Mouse (Mus musculus) embryonic facial prominence, embryonic 11.5 days (tissue): ENCODE measurements around the gene Smad6. TPM values are rescaled to one million over a fixed set of nuclear protein-coding genes. Genes with fewer than 3 reads are reported as not detected.

Source experiments
- ATAC-seq: fragments of 200-750 bp; cut with Nextera tagmentation; replicated peaks from 2 replicates; pipeline ENCODE4 v1.8.0; 2017; ENCODE audit warnings: low read depth; ENCODE audit not compliant: insufficient number of reproducible peaks, low FRiP score, low TSS enrichment
- DNase-seq: peaks from one replicate; pipeline ENCODE4 v3.0.0-alpha.2; 2015; ENCODE audit warnings: low spot score
- H3K27ac ChIP-seq: fragments of 300-500 bp; sonication (generic); replicated peaks from 2 replicates; pipeline ENCODE4 v1.5.1; 2014; ENCODE audit warnings: mild to moderate bottlenecking, low read depth, low read length, control low read depth
- H3K27me3 ChIP-seq: fragments of 300-500 bp; sonication (generic); 2 replicates; pipeline ENCODE4 v1.6.1; 2014; ENCODE audit warnings: mild to moderate bottlenecking, low read length, moderate library complexity, mixed read lengths; ENCODE audit not compliant: control insufficient read depth, insufficient read depth
- H3K36me3 ChIP-seq: fragments of 300-500 bp; sonication (generic); replicated peaks from 2 replicates; pipeline ENCODE4 v1.6.1; 2014; ENCODE audit warnings: low read depth, mild to moderate bottlenecking, low read length, moderate library complexity, mixed read lengths; ENCODE audit not compliant: control insufficient read depth, insufficient read depth
- H3K4me1 ChIP-seq: fragments of 300-500 bp; sonication (generic); 2 replicates; pipeline ENCODE4 v1.6.1; 2014; ENCODE audit warnings: low read length, mixed read lengths; ENCODE audit not compliant: control insufficient read depth, insufficient read depth
- H3K4me2 ChIP-seq: fragments of 300-500 bp; sonication (generic); 2 replicates; pipeline ENCODE4 v1.6.1; 2014; ENCODE audit warnings: low read depth, mild to moderate bottlenecking, control low read depth, low read length, moderate library complexity
- H3K4me3 ChIP-seq: fragments of 300-500 bp; sonication (generic); 2 replicates; pipeline ENCODE4 v1.5.1; 2014; ENCODE audit warnings: low read depth, low read length, control low read depth
- H3K9ac ChIP-seq: fragments of 300-500 bp; sonication (generic); replicated peaks from 2 replicates; pipeline ENCODE4 v1.6.1; 2014; ENCODE audit warnings: mild to moderate bottlenecking, control low read depth, low read length
- H3K9me3 ChIP-seq: fragments of 300-500 bp; sonication (generic); replicated peaks from 2 replicates; pipeline ENCODE4 v1.6.1; 2016; ENCODE audit warnings: mild to moderate bottlenecking, low read length, inconsistent platforms, mixed read lengths; ENCODE audit not compliant: control insufficient read depth
- WGBS: fragments of 180-500 bp; shearing (Covaris S2); extraction: QIAGEN DNeasy Blood & Tissue Kit; methylation state at CpG from one replicate; pipeline ENCODE4 v1.1.7; 2014; 5-methylcytosine and 5-hydroxymethylcytosine counted together
- polyA plus RNA-seq: library from polyadenylated mRNA; unstranded; fragments of >200 nt; fragmentation: Nextera tagmentation; extraction: Ambion mirVana; gene quantifications from 2 replicates; pipeline ENCODE4 v1.2.1, GENCODE M21; 2014

The Smad6 gene
- polyA plus RNA-seq, 1 experiment from 2014 or later = 9.3 TPM

GRCm38 (mm10) chr9:64002981-64003380 lies 18.9 kb downstream of the Smad6 start:
- H3K27ac ChIP-seq = no peak overlapping the region
- H3K9ac ChIP-seq = no peak overlapping the region
- peaks cover 5% of the 10 kb centered on the region for H3K36me3 ChIP-seq
- whole genome bisulfite sequencing = 76% methylated on average over 7 of the region's 7 CpGs
- ATAC-seq (no peak), DNase-seq (no peak)
- H3K4me3 ChIP-seq = no peak overlapping the region
- H3K27me3 ChIP-seq = no peaks in the 10 kb centered on the region
- H3K9me3 ChIP-seq = no peaks in the 10 kb centered on the region
- H3K4me2 ChIP-seq = no peak overlapping the region
- H3K4me1 ChIP-seq = no peaks in the 10 kb centered on the region; the same call in 1 of the 2 replicates

GRCm38 (mm10) chr9:64001081-64001480 lies 20.8 kb downstream of the Smad6 start:
- Histone ChIP-seq H3K36me3 (peaks cover 2% of the 10 kb centered on the region), H3K4me1 (no peaks in the 10 kb centered on the region; the same call in 1 of the 2 replicates), H3K9ac (no peak overlapping the region), H3K4me3 (no peak overlapping the region), H3K4me2 (no peak overlapping the region), H3K9me3 (no peaks in the 10 kb centered on the region), H3K27ac (no peak overlapping the region), H3K27me3 (no peaks in the 10 kb centered on the region)
- 75% methylated on average over 7 of the region's 7 CpGs for WGBS
- ATAC-seq (no peak), DNase-seq (no peak)

DNA sequence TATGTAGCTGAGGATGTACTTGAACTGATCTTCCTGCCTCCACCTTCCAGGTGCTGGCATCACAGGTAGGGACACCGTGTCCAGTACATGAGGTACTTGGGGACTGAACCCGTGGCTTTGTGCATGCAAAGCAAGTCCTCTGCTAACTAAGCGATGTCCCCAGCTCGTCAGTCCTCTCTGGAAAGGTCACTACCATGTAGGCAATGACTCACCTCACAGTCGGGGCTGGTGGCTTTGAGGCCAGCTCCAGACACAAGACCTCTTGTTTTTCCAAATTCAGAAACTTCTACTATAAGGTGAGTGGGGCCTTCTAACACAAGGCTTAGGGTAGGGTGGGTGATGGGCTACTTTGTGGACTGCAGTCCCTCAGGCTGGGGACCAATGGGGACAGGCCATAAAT lies 21.8 kb downstream of the Smad6 start:
- Histone ChIP-seq H3K4me3 (no peak overlapping the region), H3K27ac (no peak overlapping the region), H3K9me3 (no peaks in the 10 kb centered on the region), H3K27me3 (no peaks in the 10 kb centered on the region), H3K4me2 (no peak overlapping the region), H3K9ac (no peak overlapping the region), H3K4me1 (no peaks in the 10 kb centered on the region; the same call in 1 of the 2 replicates), H3K36me3 (peaks cover 2% of the 10 kb centered on the region)
- WGBS = 84% methylated on average over 5 of the region's 5 CpGs
- DNase-seq (no peak), ATAC-seq (no peak)

DNA sequence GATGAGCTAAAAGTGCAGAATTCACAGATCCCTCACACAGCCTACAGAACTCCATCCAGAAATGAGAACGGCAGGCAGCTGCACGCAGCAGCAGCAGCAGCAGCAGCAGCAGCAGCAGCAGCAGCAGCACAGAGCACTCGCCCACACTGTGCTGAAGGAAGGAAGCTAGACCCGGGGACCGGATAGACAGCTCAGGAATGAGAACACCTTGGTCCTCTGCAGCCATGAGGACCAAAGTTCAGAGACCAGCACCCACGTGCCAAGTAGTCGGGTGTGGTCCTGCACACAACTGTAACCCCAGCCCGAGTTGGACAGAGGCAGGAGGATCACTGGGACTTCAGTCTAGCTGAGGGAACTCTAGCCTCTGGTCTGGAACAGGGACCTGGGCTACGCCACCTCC lies 22.7 kb downstream of the Smad6 start:
- Histone ChIP-seq H3K27ac (no peak overlapping the region), H3K4me1 (no peaks in the 10 kb centered on the region; the same call in 1 of the 2 replicates), H3K9me3 (no peaks in the 10 kb centered on the region), H3K27me3 (no peaks in the 10 kb centered on the region), H3K4me3 (no peak overlapping the region), H3K9ac (no peak overlapping the region), H3K36me3 (peaks cover 2% of the 10 kb centered on the region), H3K4me2 (no peak overlapping the region)
- no peak for DNase-seq
- WGBS = 83% methylated on average over 9 of the region's 9 CpGs
- ATAC-seq = no peak

DNA sequence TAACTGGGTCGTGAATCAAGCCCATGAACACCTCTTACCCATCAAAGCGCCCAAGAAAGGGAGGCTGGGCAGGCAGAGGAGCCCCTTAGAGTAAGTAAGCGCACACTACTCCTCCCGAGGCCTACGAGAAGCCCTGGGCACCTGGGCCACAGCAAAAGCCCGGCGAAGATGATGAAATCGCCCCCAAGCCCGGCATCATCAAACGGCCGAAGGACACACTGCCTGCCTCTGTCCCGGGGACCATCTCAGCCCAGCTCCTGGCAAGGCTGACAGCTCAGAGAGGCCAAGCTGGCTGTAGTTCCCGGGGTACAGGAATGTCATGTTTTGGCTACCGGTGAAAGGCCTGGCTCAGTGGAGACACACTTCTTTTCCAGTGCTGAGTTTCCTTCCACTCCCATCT lies 23.8 kb downstream of the Smad6 start:
- H3K36me3 ChIP-seq = peaks cover 2% of the 10 kb centered on the region
- no peak for DNase-seq
- no peak overlapping the region for H3K4me3 ChIP-seq
- no peak overlapping the region for H3K27ac ChIP-seq
- no peak for ATAC-seq
- H3K9me3 ChIP-seq = no peaks in the 10 kb centered on the region
- 79% methylated on average over 14 of the region's 14 CpGs for WGBS
- no peaks in the 10 kb centered on the region for H3K27me3 ChIP-seq
- no peak overlapping the region for H3K4me2 ChIP-seq
- H3K4me1 ChIP-seq = no peaks in the 10 kb centered on the region; the same call in 1 of the 2 replicates
- no peak overlapping the region for H3K9ac ChIP-seq

DNA sequence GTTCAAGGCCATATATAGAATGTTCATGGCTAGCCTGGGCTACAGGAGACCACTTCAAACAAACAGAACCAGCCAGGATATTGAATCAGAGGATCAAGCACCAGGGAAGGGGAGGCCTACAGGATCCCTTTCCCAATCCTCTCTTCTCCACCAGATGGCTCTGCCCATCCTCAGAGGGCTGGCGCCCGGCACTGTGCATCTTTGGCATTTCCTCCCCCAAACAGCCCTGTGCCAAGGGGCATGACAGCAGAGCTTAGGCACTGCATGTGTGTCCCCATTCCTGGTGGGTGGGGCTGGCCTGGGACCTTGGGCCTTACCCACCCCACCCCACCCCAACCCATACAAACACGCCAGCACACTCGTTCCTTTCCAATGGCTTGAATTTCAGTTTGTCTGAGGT lies 24.4 kb downstream of the Smad6 start:
- H3K9me3 ChIP-seq = no peaks in the 10 kb centered on the region
- H3K4me1 ChIP-seq = no peaks in the 10 kb centered on the region; the same call in 1 of the 2 replicates
- no peak overlapping the region for H3K4me2 ChIP-seq
- ATAC-seq (no peak), DNase-seq (no peak)
- no peak overlapping the region for H3K4me3 ChIP-seq
- peaks cover 2% of the 10 kb centered on the region for H3K36me3 ChIP-seq
- no peak overlapping the region for H3K9ac ChIP-seq
- H3K27ac ChIP-seq = no peak overlapping the region
- no peaks in the 10 kb centered on the region for H3K27me3 ChIP-seq
- WGBS = 79% methylated on average over 4 of the region's 4 CpGs

- 79% methylated on average over 5 of the region's 5 CpGs for WGBS
- Histone ChIP-seq H3K27ac (no peak overlapping the region), H3K4me3 (no peak overlapping the region), H3K9me3 (no peaks in the 10 kb centered on the region), H3K4me2 (no peak overlapping the region), H3K27me3 (no peaks in the 10 kb centered on the region), H3K4me1 (no peaks in the 10 kb centered on the region), H3K9ac (no peak overlapping the region), H3K36me3 (no peaks in the 10 kb centered on the region; the same call in none of the 2 replicates)
- DNase-seq = no peak
- no peak for ATAC-seq
These were observed 28.6 kb downstream of the Smad6 start for GRCm38 (mm10) chr9:63993256-63993655.

GRCm38 (mm10) chr9:63992761-63993160 lies 29.1 kb downstream of the Smad6 start:
- DNase-seq (no peak), ATAC-seq (no peak)
- Histone ChIP-seq H3K4me3 (no peak overlapping the region), H3K9ac (no peak overlapping the region), H3K27ac (no peak overlapping the region), H3K9me3 (no peaks in the 10 kb centered on the region), H3K36me3 (no peaks in the 10 kb centered on the region; the same call in none of the 2 replicates), H3K4me1 (no peaks in the 10 kb centered on the region), H3K27me3 (no peaks in the 10 kb centered on the region), H3K4me2 (no peak overlapping the region)
- 60% methylated on average over 4 of the region's 4 CpGs for WGBS
